Comparison of ENCODE assay signal across 8 mouse cellular contexts in the genomic region with DNA sequence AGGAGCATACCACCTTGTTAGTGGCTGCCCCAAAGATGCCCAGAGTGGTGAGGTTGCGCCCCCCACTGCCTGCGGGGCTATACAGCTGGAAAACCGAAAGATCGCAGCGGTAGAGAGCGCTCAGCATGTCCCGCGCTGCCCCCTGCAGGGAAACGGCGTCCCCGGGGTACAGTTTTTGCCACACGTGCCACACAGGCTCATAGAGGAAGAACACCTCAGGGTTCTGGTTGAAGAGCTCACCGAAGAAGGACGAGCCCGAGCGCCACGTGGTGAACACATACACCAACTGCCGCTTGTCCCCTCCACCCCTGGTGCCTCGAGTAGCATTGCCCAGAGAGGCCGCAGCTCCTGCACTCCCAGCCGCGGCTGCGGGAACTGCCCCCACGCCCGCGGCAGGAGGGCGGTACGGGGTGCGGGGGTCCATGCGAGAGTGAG. TPM values are rescaled to one million over a fixed set of nuclear protein-coding genes. Genes with fewer than 3 reads are reported as not detected.
DNase-seq lines count a peak whose midpoint lies in the region; ATAC-seq and TF ChIP-seq lines count a peak whose summit lies in the region.

No protein-coding gene starts in this region.

- H3K4me1 ChIP-seq in ES-E14 (ENCODE audit: control insufficient read depth in 2 of 2, insufficient read depth in 2 of 2, low read length in 2 of 2, poor library complexity in 1 of 2): peaks cover 0 to 5% of the 10 kb centered on the region in 2 experiments; a peak in 1 of 4 replicates
- peaks cover 33% of the 10 kb centered on the region for H3K4me1 ChIP-seq in hindbrain, embryonic 15.5 days (replicated peaks)

- no peaks in the 10 kb centered on the region for H3K36me3 ChIP-seq in ES-E14 (ENCODE audit: control insufficient read depth, insufficient read depth, low read length, poor library complexity, severe bottlenecking)
- H3K36me3 ChIP-seq in hindbrain, embryonic 15.5 days: no peaks in the 10 kb centered on the region

- H3K9me3 ChIP-seq in ES-E14 (ENCODE audit: control insufficient read depth, insufficient read depth, low read depth, low read length): no peaks in the 10 kb centered on the region
- no peaks in the 10 kb centered on the region for H3K9me3 ChIP-seq in hindbrain, embryonic 15.5 days

- peak overlapping the region; percentile 98 for H3K4me2 ChIP-seq in hindbrain, embryonic 15.5 days

- peak; percentile 16 for DNase-seq in ES-E14 (ENCODE audit: low read depth, low spot score)
- peak; percentile 67 to 71 for DNase-seq in cerebellum, postnatal 14 days
- peak; percentile 38 for DNase-seq in gastrocnemius, adult 18-20 months (ENCODE audit: low spot score)
- DNase-seq in layer of hippocampus, postnatal 36 days: peak; percentile 85 to 87
- DNase-seq in lung, postnatal 10 days: peak; percentile 86
- DNase-seq in right cerebral cortex, adult 2 months (ENCODE audit: low spot score in 2 of 2): peak; percentile 87 to 88
- peak; percentile 16 for DNase-seq in urinary bladder, postnatal 10 days (ENCODE audit: low spot score)

- H3K27ac ChIP-seq in ES-E14 (ENCODE audit: insufficient read depth, low read depth, low read length, poor library complexity, severe bottlenecking): no peak overlapping the region
- peak overlapping the region; percentile 77 for H3K27ac ChIP-seq in hindbrain, embryonic 15.5 days (replicated peaks)

- in situ Hi-C loops in ES-E14 (cut with MboI; ENCODE audit: low sequenced_read_pairs in 2 of 2, unreplicated experiment in 2 of 2): loop anchor here in 1 of 2 experiments (25.0 kb wide), 1 partner anchor 668 kb away; no protein-coding TSS in a partner anchor

- peak; percentile 40; the same call in 1 of the 2 replicates for ATAC-seq in hindbrain, embryonic 15.5 days (ENCODE audit: low FRiP score, low read depth)

- 0 out of 2 replicates have a peak overlapping the region, but pooled peaks have one; percentile 56 for H3K9ac ChIP-seq in ES-E14 (ENCODE audit: insufficient read depth, low read depth, low read length, poor library complexity, severe bottlenecking)
- peak overlapping the region; percentile 64 for H3K9ac ChIP-seq in hindbrain, embryonic 15.5 days

- under 1% methylated on average over 29 of the region's 30 CpGs for WGBS in hindbrain, embryonic 15.5 days

- peaks cover 8% of the 10 kb centered on the region; the same call in 1 of the 2 replicates for H3K27me3 ChIP-seq in hindbrain, embryonic 15.5 days

- peak overlapping the region; percentile 41 to 75; a peak in 3 of 4 replicates for H3K4me3 ChIP-seq in ES-E14 (ENCODE audit: insufficient read depth in 1 of 2, low read depth in 1 of 2, low read length in 2 of 2, poor library complexity in 1 of 2, severe bottlenecking in 1 of 2)
- peak overlapping the region; percentile 64 for H3K4me3 ChIP-seq in hindbrain, embryonic 15.5 days

TF ChIP-seq in ES-E14, 5 proteins besides CTCF, POLR2A, EP300 and RAD21:
- TF ChIP-seq HCFC1 (IDR thresholded peaks at IDR 0.05; ENCODE audit: borderline replicate concordance, insufficient read depth, low read length) (no peak), CHD2 (IDR thresholded peaks at IDR 0.05; ENCODE audit: low read depth, low read length) (no peak), ZC3H11A (IDR thresholded peaks at IDR 0.05; ENCODE audit: borderline replicate concordance, low read depth, low read length) (no peak), ZNF384 (IDR thresholded peaks at IDR 0.05; ENCODE audit: low read depth, low read length) (no peak), MAFK (IDR thresholded peaks at IDR 0.05; ENCODE audit: insufficient read depth, low read depth, low read length) (no peak)

RNA-seq across cellular contexts. Expression of a gene that starts 1.0 kb away (rescaled TPM):
- total RNA-seq in ES-E14 (2012; rRNA removed): 1.1 and 3.0 TPM in 2 replicates
- total RNA-seq in gastrocnemius, adult 18-20 months (2021): under 1 TPM; 0.32 to 0.38 TPM
- 16.1 and 17.8 TPM in 2 replicates for polyA plus RNA-seq in hindbrain, embryonic 15.5 days (2015; fragmentation: Nextera tagmentation; extraction: Ambion mirVana)
- 100 to 1,000 TPM; 105 to 116 TPM for total RNA-seq in layer of hippocampus, postnatal 36 days (2021)

Comparison
In these comparisons a context has a peak if more than half of its experiments do, and no peak if none do; other contexts are left out.
1. DNase-seq: peak in every context shown above with its lines; median percentile 88 in right cerebral cortex, adult 2 months; 86 in layer of hippocampus, postnatal 36 days; 86 in lung, postnatal 10 days; 69 in cerebellum, postnatal 14 days; 38 in gastrocnemius, adult 18-20 months; 16 in ES-E14; 16 in urinary bladder, postnatal 10 days.
2. RNA of a gene that starts 1.0 kb away (total RNA-seq): 105 to 116 TPM in layer of hippocampus, postnatal 36 days; 1.1 to 3.0 TPM in ES-E14 and 0.32 to 0.38 TPM in gastrocnemius, adult 18-20 months; every median in the first group is over 10 times any median in the second.